Mouse (Mus musculus) splenic B cell, adult 2 months (primary cell): ENCODE measurements around the gene Cd69.

ENCODE experiments used
- DNase-seq: peaks from one replicate; pipeline ENCODE4 v3.0.0-alpha.2; 2011; ENCODE audit warnings: low read depth, low spot score
- H3K27me3 ChIP-seq: 2 replicates; pipeline ENCODE4 v1.6.1; 2012; ENCODE audit warnings: mild to moderate bottlenecking, low read length, moderate library complexity, mixed read lengths; ENCODE audit not compliant: control insufficient read depth, poor library complexity, insufficient read depth, severe bottlenecking
- H3K36me3 ChIP-seq: 2 replicates; pipeline ENCODE4 v1.6.1; 2012; ENCODE audit warnings: mild to moderate bottlenecking, low read length, moderate library complexity, mixed read lengths; ENCODE audit not compliant: control insufficient read depth, poor library complexity, insufficient read depth, severe bottlenecking

Gene Cd69

GRCm38 (mm10) chr6:129223611-129224010, 51.6 kb downstream of the Cd69 start:
- Histone ChIP-seq H3K36me3 (peaks cover 4% of the 10 kb centered on the region; the same call in 1 of the 2 replicates), H3K27me3 (no peaks in the 10 kb centered on the region)
- no peak for DNase-seq

DNA sequence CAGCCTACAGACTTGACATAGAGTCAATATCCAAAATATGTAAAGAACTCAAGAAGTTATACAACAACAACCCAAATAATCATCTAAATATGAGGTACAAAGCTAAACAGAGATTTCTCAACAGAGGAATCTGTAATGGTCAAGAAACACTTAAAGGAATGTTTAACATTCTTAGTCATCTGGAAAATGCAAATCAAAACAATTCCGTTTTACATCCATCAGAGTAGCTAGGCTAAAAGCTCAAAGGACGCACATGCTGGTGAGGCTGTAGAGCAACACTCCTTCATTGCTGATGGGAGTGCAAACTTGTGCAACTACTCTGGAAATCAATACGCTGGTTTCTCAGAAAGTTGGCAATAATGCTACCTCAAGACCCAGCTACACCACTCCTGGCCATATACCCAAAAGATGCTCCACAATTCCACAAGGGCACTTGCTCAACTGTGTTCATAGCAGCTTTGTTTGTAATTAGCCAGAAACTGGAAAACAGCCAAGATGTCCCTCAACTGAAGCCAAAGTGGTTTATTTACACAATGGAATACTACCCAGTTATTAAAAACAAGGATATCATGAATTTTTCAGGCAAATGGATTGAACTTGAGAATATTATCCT, 52.9 kb downstream of the Cd69 start:
- no peaks in the 10 kb centered on the region for H3K27me3 ChIP-seq
- peaks cover 4% of the 10 kb centered on the region; the same call in 1 of the 2 replicates for H3K36me3 ChIP-seq
- no peak for DNase-seq

DNA sequence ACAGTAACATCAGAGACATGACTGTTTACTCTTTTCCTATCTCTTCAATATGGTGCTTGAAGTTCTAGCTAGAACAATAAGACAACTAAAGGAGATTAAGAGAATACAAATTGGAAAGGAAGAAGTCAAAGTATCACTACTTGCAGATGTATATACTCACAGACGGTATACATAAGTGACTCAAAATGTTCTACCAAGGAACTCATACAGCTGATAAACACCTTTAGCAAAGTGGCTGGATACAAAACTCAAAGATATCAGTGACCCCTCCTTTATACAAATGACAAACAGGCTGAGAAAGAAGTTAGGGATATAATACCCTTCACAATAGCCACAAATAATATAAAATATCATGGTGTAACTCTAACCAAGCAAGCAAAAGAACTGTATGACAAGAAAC, 54.2 kb downstream of the Cd69 start:
- Histone ChIP-seq H3K36me3 (0 out of 2 replicates have a peak, but pooled peaks cover 2% of the 10 kb centered on the region), H3K27me3 (no peaks in the 10 kb centered on the region)
- no peak for DNase-seq

GRCm38 (mm10) chr6:129219897-129220517, 55.2 kb downstream of the Cd69 start:
- no peaks in the 10 kb centered on the region for H3K27me3 ChIP-seq
- H3K36me3 ChIP-seq = 0 out of 2 replicates have a peak, but pooled peaks cover 2% of the 10 kb centered on the region
- DNase-seq = no peak

- H3K27me3 ChIP-seq = no peaks in the 10 kb centered on the region
- H3K36me3 ChIP-seq = no peaks in the 10 kb centered on the region
- DNase-seq = no peak
Observed at GRCm38 (mm10) chr6:129218191-129218696, 57.0 kb downstream of the Cd69 start.
